Mouse (Mus musculus): ENCODE data around the gene Nedd1. TPM values are rescaled to one million over a fixed set of nuclear protein-coding genes. Genes with fewer than 3 reads are reported as not detected.

The Nedd1 gene
- polyA plus RNA-seq, 1 experiment = 8.6 TPM

GRCm38 (mm10) chr10:92699032-92699431 is 23.2 kb downstream of the Nedd1 start:
- Histone ChIP-seq H3K79me3 (ENCODE audit: low read depth) (no peaks in the 10 kb centered on the region), H3ac (ENCODE audit: control insufficient read depth, insufficient read length, low read depth) (no peak overlapping the region), H3K79me2 (ENCODE audit: control insufficient read depth, insufficient read depth) (no peaks in the 10 kb centered on the region), H3K27me3 (ENCODE audit: control insufficient read depth, insufficient read depth, insufficient read length) (no peaks in the 10 kb centered on the region), H3K36me3 (ENCODE audit: control insufficient read depth, insufficient read depth) (peaks cover 71% of the 10 kb centered on the region), H3K4me3 (ENCODE audit: insufficient read depth, poor library complexity, severe bottlenecking) (no peak overlapping the region)
- no peak for TF ChIP-seq MYOD1 (IDR thresholded peaks at IDR 0.05; ENCODE audit: control insufficient read depth, insufficient read length, low read depth)
- TF ChIP-seq MAX (IDR thresholded peaks at IDR 0.05) = no peak
- no peak for TF ChIP-seq CEBPB (IDR thresholded peaks at IDR 0.05; ENCODE audit: low read depth)
- TF ChIP-seq USF1 (IDR thresholded peaks at IDR 0.05; ENCODE audit: low read depth) = no peak
- no peak for TF ChIP-seq MYOG (IDR thresholded peaks at IDR 0.05; ENCODE audit: control insufficient read depth, extremely low read depth, insufficient read length)
- TF ChIP-seq FOSL1 (IDR thresholded peaks at IDR 0.05; ENCODE audit: insufficient read depth, low read length, poor library complexity, severe bottlenecking) = no peak
- no peak for TF ChIP-seq CTCF (IDR thresholded peaks at IDR 0.05; ENCODE audit: control insufficient read depth, insufficient read depth, insufficient read length)

- H3K27me3 ChIP-seq (ENCODE audit: control insufficient read depth, insufficient read depth, insufficient read length) = no peaks in the 10 kb centered on the region
- H3K36me3 ChIP-seq (ENCODE audit: control insufficient read depth, insufficient read depth) = no peaks in the 10 kb centered on the region
- no peak overlapping the region for H3ac ChIP-seq (ENCODE audit: control insufficient read depth, insufficient read length, low read depth)
- H3K79me3 ChIP-seq (ENCODE audit: low read depth) = no peaks in the 10 kb centered on the region
- no peaks in the 10 kb centered on the region for H3K79me2 ChIP-seq (ENCODE audit: control insufficient read depth, insufficient read depth)
- no peak overlapping the region for H3K4me3 ChIP-seq (ENCODE audit: insufficient read depth, poor library complexity, severe bottlenecking)
- TF ChIP-seq MYOG (IDR thresholded peaks at IDR 0.05; ENCODE audit: control insufficient read depth, extremely low read depth, insufficient read length) (no peak), CEBPB (IDR thresholded peaks at IDR 0.05; ENCODE audit: low read depth) (no peak), FOSL1 (IDR thresholded peaks at IDR 0.05; ENCODE audit: insufficient read depth, low read length, poor library complexity, severe bottlenecking) (no peak)
Measured at GRCm38 (mm10) chr10:92675056-92675455, 47.2 kb downstream of the Nedd1 start.

GRCm38 (mm10) chr10:92671906-92672305 is 50.3 kb downstream of the Nedd1 start:
- Histone ChIP-seq H3K36me3 (ENCODE audit: control insufficient read depth, insufficient read depth) (no peaks in the 10 kb centered on the region), H3K27me3 (ENCODE audit: control insufficient read depth, insufficient read depth, insufficient read length) (no peaks in the 10 kb centered on the region), H3ac (ENCODE audit: control insufficient read depth, insufficient read length, low read depth) (no peak overlapping the region), H3K79me3 (ENCODE audit: low read depth) (no peaks in the 10 kb centered on the region), H3K4me3 (ENCODE audit: insufficient read depth, poor library complexity, severe bottlenecking) (no peak overlapping the region), H3K79me2 (ENCODE audit: control insufficient read depth, insufficient read depth) (no peaks in the 10 kb centered on the region)
- TF ChIP-seq MAX (IDR thresholded peaks at IDR 0.05) = no peak

GRCm38 (mm10) chr10:92665287-92665686 is 56.9 kb downstream of the Nedd1 start:
- H3K36me3 ChIP-seq (ENCODE audit: control insufficient read depth, insufficient read depth) = no peaks in the 10 kb centered on the region
- H3K4me3 ChIP-seq (ENCODE audit: insufficient read depth, poor library complexity, severe bottlenecking) = no peak overlapping the region
- H3K79me3 ChIP-seq (ENCODE audit: low read depth) = no peaks in the 10 kb centered on the region
- no peak overlapping the region for H3ac ChIP-seq (ENCODE audit: control insufficient read depth, insufficient read length, low read depth)
- TF ChIP-seq CTCF (IDR thresholded peaks at IDR 0.05; ENCODE audit: control insufficient read depth, insufficient read depth, insufficient read length) (no peak), FOSL1 (IDR thresholded peaks at IDR 0.05; ENCODE audit: insufficient read depth, low read length, poor library complexity, severe bottlenecking) (no peak), MYOG (IDR thresholded peaks at IDR 0.05; ENCODE audit: control insufficient read depth, extremely low read depth, insufficient read length) (no peak), USF1 (IDR thresholded peaks at IDR 0.05; ENCODE audit: low read depth) (no peak), CEBPB (IDR thresholded peaks at IDR 0.05; ENCODE audit: low read depth) (no peak), MYOD1 (IDR thresholded peaks at IDR 0.05; ENCODE audit: control insufficient read depth, insufficient read length, low read depth) (no peak), MAX (IDR thresholded peaks at IDR 0.05) (no peak)
- H3K27me3 ChIP-seq (ENCODE audit: control insufficient read depth, insufficient read depth, insufficient read length) = no peaks in the 10 kb centered on the region
- H3K79me2 ChIP-seq (ENCODE audit: control insufficient read depth, insufficient read depth) = no peaks in the 10 kb centered on the region

- Histone ChIP-seq H3ac (ENCODE audit: control insufficient read depth, insufficient read length, low read depth) (no peak overlapping the region), H3K79me2 (ENCODE audit: control insufficient read depth, insufficient read depth) (no peaks in the 10 kb centered on the region), H3K79me3 (ENCODE audit: low read depth) (no peaks in the 10 kb centered on the region), H3K4me3 (ENCODE audit: insufficient read depth, poor library complexity, severe bottlenecking) (no peak overlapping the region), H3K36me3 (ENCODE audit: control insufficient read depth, insufficient read depth) (no peaks in the 10 kb centered on the region), H3K27me3 (ENCODE audit: control insufficient read depth, insufficient read depth, insufficient read length) (no peaks in the 10 kb centered on the region)
- TF ChIP-seq FOSL1 (IDR thresholded peaks at IDR 0.05; ENCODE audit: insufficient read depth, low read length, poor library complexity, severe bottlenecking) (no peak), USF1 (IDR thresholded peaks at IDR 0.05; ENCODE audit: low read depth) (no peak), CTCF (IDR thresholded peaks at IDR 0.05; ENCODE audit: control insufficient read depth, insufficient read depth, insufficient read length) (no peak), MYOG (IDR thresholded peaks at IDR 0.05; ENCODE audit: control insufficient read depth, extremely low read depth, insufficient read length) (no peak), CEBPB (IDR thresholded peaks at IDR 0.05; ENCODE audit: low read depth) (no peak), MYOD1 (IDR thresholded peaks at IDR 0.05; ENCODE audit: control insufficient read depth, insufficient read length, low read depth) (no peak), MAX (IDR thresholded peaks at IDR 0.05) (no peak)
Measured at GRCm38 (mm10) chr10:92653266-92653665, 69.0 kb downstream of the Nedd1 start.

GRCm38 (mm10) chr10:92652399-92652920 is 69.8 kb downstream of the Nedd1 start:
- Histone ChIP-seq H3K4me3 (ENCODE audit: insufficient read depth, poor library complexity, severe bottlenecking) (no peak overlapping the region), H3K27me3 (ENCODE audit: control insufficient read depth, insufficient read depth, insufficient read length) (no peaks in the 10 kb centered on the region), H3K36me3 (ENCODE audit: control insufficient read depth, insufficient read depth) (no peaks in the 10 kb centered on the region), H3ac (ENCODE audit: control insufficient read depth, insufficient read length, low read depth) (no peak overlapping the region), H3K79me2 (ENCODE audit: control insufficient read depth, insufficient read depth) (no peaks in the 10 kb centered on the region), H3K79me3 (ENCODE audit: low read depth) (no peaks in the 10 kb centered on the region)
- TF ChIP-seq USF1 (IDR thresholded peaks at IDR 0.05; ENCODE audit: low read depth) (no peak), MYOG (IDR thresholded peaks at IDR 0.05; ENCODE audit: control insufficient read depth, extremely low read depth, insufficient read length) (no peak), FOSL1 (IDR thresholded peaks at IDR 0.05; ENCODE audit: insufficient read depth, low read length, poor library complexity, severe bottlenecking) (no peak)
